Mouse (Mus musculus) forebrain, embryonic 11.5 days (tissue): ENCODE measurements around the gene Lingo1. TPM values are rescaled to one million over a fixed set of nuclear protein-coding genes. Genes with fewer than 3 reads are reported as not detected.

Experiments used
- ATAC-seq: fragments of 200-750 bp; cut with Nextera tagmentation; replicated peaks from 2 replicates; pipeline ENCODE4 v1.8.0; 2017; ENCODE audit warnings: moderate TSS enrichment; ENCODE audit not compliant: low FRiP score
- DNase-seq: peaks from one replicate; pipeline ENCODE4 v3.0.0-alpha.2; 2017; ENCODE audit warnings: low spot score
- H3K27ac ChIP-seq: fragments of 300-500 bp; sonication (generic); 2 replicates; pipeline ENCODE4 v1.5.1; 2014; ENCODE audit warnings: low read depth, low read length
- H3K27me3 ChIP-seq: fragments of 300-500 bp; sonication (generic); 2 replicates; pipeline ENCODE4 v1.6.1; 2014; ENCODE audit warnings: mild to moderate bottlenecking, low read length, mixed read lengths; ENCODE audit not compliant: control insufficient read depth, insufficient read depth
- H3K36me3 ChIP-seq: fragments of 300-500 bp; sonication (generic); 2 replicates; pipeline ENCODE4 v1.6.1; 2014; ENCODE audit warnings: mild to moderate bottlenecking, low read length, moderate library complexity, mixed read lengths; ENCODE audit not compliant: control insufficient read depth, insufficient read depth
- H3K4me1 ChIP-seq: fragments of 300-500 bp; sonication (generic); replicated peaks from 2 replicates; pipeline ENCODE4 v1.6.1; 2014; ENCODE audit warnings: low read length, mixed read lengths; ENCODE audit not compliant: control insufficient read depth, insufficient read depth
- H3K4me2 ChIP-seq: fragments of 300-500 bp; sonication (generic); 2 replicates; pipeline ENCODE4 v1.6.1; 2014; ENCODE audit warnings: low read depth, mild to moderate bottlenecking, low read length, moderate library complexity, mixed read lengths; ENCODE audit not compliant: severe bottlenecking
- H3K4me3 ChIP-seq: fragments of 300-500 bp; sonication (generic); 2 replicates; pipeline ENCODE4 v1.5.1; 2014; ENCODE audit warnings: low read depth, low read length
- H3K9ac ChIP-seq: fragments of 300-500 bp; sonication (generic); 2 replicates; pipeline ENCODE4 v1.6.1; 2014; ENCODE audit warnings: low read length
- H3K9me3 ChIP-seq: fragments of 300-500 bp; sonication (generic); 2 replicates; pipeline ENCODE4 v1.6.1; 2016; ENCODE audit warnings: low read length, mixed read lengths; ENCODE audit not compliant: control insufficient read depth
- WGBS: fragments of 180-500 bp; shearing (Covaris S2); extraction: QIAGEN DNeasy Blood & Tissue Kit; methylation state at CpG from one replicate; pipeline ENCODE4 v1.1.7; 2014; 5-methylcytosine and 5-hydroxymethylcytosine counted together
- polyA plus RNA-seq: library from polyadenylated mRNA; unstranded; fragments of >200 nt; fragmentation: Nextera tagmentation; extraction: Ambion mirVana; gene quantifications from 2 replicates; pipeline ENCODE4 v1.2.1, GENCODE M21; 2014

Gene Lingo1
- polyA plus RNA-seq, 1 experiment from 2014 or later = 2.5 TPM

- DNase-seq (no peak), ATAC-seq (no peak)
- Histone ChIP-seq H3K4me3 (no peak overlapping the region), H3K36me3 (no peaks in the 10 kb centered on the region), H3K27ac (no peak overlapping the region), H3K9ac (no peak overlapping the region), H3K4me2 (no peak overlapping the region), H3K9me3 (no peaks in the 10 kb centered on the region), H3K27me3 (no peaks in the 10 kb centered on the region), H3K4me1 (no peaks in the 10 kb centered on the region)
- WGBS = 64% methylated on average over 14 of the region's 14 CpGs
Observed at GRCm38 (mm10) chr9:56686339-56687144, 109.7 kb downstream of the Lingo1 start.

DNA sequence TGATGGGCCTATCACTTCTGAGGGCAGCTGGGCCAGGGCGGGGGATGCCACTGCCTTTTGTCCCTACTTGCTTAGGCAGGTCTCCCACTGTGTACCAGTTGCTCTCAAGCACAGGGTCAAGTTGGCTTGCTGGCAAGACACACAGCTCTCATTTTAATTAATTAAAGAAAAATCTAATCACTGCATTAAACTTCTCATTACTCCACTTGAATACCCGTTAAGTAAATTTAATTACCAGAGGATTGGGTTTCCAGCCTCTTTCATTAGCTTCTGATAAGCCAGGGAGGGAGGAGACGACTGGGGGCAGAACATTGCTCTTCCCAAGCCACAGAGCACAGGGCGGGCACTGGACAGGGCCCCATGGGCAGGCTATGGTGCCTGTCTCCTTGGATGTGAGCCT lies 113.4 kb downstream of the Lingo1 start:
- DNase-seq (no peak), ATAC-seq (no peak)
- Histone ChIP-seq H3K36me3 (no peaks in the 10 kb centered on the region), H3K4me3 (no peak overlapping the region), H3K4me1 (no peaks in the 10 kb centered on the region), H3K4me2 (no peak overlapping the region), H3K27ac (no peak overlapping the region), H3K27me3 (no peaks in the 10 kb centered on the region; the same call in 1 of the 2 replicates), H3K9me3 (peaks cover 2% of the 10 kb centered on the region; the same call in 1 of the 2 replicates), H3K9ac (no peak overlapping the region)
- WGBS = 32% methylated on average over 4 of the region's 4 CpGs

- Histone ChIP-seq H3K4me1 (no peaks in the 10 kb centered on the region), H3K9ac (no peak overlapping the region), H3K27ac (no peak overlapping the region), H3K36me3 (no peaks in the 10 kb centered on the region), H3K27me3 (no peaks in the 10 kb centered on the region; the same call in 1 of the 2 replicates), H3K9me3 (peaks cover 2% of the 10 kb centered on the region; the same call in 1 of the 2 replicates), H3K4me2 (no peak overlapping the region), H3K4me3 (no peak overlapping the region)
- ATAC-seq (no peak), DNase-seq (no peak)
- 90% methylated on average over 7 of the region's 7 CpGs for WGBS
Observed at GRCm38 (mm10) chr9:56681950-56682349, 114.3 kb downstream of the Lingo1 start.

- no peak overlapping the region for H3K9ac ChIP-seq
- no peaks in the 10 kb centered on the region for H3K4me1 ChIP-seq
- no peak overlapping the region for H3K4me2 ChIP-seq
- no peak overlapping the region for H3K4me3 ChIP-seq
- no peak overlapping the region for H3K27ac ChIP-seq
- H3K9me3 ChIP-seq = peaks cover 2% of the 10 kb centered on the region; the same call in 1 of the 2 replicates
- no peak for ATAC-seq
- 91% methylated on average over 22 of the region's 22 CpGs for WGBS
- H3K36me3 ChIP-seq = no peaks in the 10 kb centered on the region
- no peaks in the 10 kb centered on the region; the same call in 1 of the 2 replicates for H3K27me3 ChIP-seq
- no peak for DNase-seq
Observed at GRCm38 (mm10) chr9:56678929-56679681, 117.2 kb downstream of the Lingo1 start.

- no peaks in the 10 kb centered on the region for H3K36me3 ChIP-seq
- ATAC-seq (no peak), DNase-seq (no peak)
- H3K27me3 ChIP-seq = no peaks in the 10 kb centered on the region
- no peak overlapping the region for H3K9ac ChIP-seq
- no peaks in the 10 kb centered on the region for H3K4me1 ChIP-seq
- 92% methylated on average over 7 of the region's 7 CpGs for WGBS
- no peak overlapping the region for H3K4me3 ChIP-seq
- no peak overlapping the region for H3K4me2 ChIP-seq
- H3K9me3 ChIP-seq = peaks cover 2% of the 10 kb centered on the region; the same call in 1 of the 2 replicates
- no peak overlapping the region for H3K27ac ChIP-seq
Observed at GRCm38 (mm10) chr9:56675696-56676095, 120.6 kb downstream of the Lingo1 start.

DNA sequence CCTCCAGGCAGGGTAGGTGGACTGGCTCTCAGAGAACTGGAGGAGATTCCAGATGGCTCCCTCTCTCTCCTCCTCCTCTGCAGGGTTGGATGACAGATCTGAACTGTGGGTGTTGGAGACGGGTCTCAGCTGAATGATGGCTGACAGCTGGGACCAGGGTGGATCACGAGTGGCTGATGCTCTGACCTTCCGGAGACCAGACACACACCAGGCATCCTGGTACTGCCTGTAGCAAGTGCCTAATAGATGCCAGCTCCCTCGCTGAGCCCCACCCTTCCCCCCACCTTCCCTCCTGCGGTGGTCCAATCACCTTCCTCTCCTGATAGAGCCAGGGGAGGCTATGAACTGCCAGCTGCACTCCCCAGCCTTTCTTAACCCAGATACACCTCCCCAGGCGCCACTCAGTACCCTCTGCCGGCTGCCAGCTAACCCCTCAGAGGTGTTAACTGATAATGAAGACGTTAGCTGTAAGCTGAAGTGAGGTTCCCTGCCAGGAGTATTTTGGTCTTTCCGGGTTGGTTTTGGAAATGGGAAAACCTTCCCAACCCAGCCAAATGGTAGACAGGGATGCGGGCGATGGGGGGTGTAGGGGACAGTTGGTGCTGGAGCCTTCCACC lies 126.6 kb downstream of the Lingo1 start:
- H3K36me3 ChIP-seq = no peaks in the 10 kb centered on the region
- H3K27me3 ChIP-seq = no peaks in the 10 kb centered on the region
- WGBS = 59% methylated on average over 11 of the region's 11 CpGs
- H3K9ac ChIP-seq = no peak overlapping the region
- no peak overlapping the region for H3K4me2 ChIP-seq
- DNase-seq (no peak), ATAC-seq (no peak)
- no peaks in the 10 kb centered on the region for H3K4me1 ChIP-seq
- H3K9me3 ChIP-seq = no peaks in the 10 kb centered on the region
- H3K4me3 ChIP-seq = no peak overlapping the region
- H3K27ac ChIP-seq = no peak overlapping the region

- no peak for ATAC-seq
- WGBS = 87% methylated on average over 5 of the region's 5 CpGs
Observed at GRCm38 (mm10) chr9:56664136-56664535, 132.1 kb downstream of the Lingo1 start.

DNA sequence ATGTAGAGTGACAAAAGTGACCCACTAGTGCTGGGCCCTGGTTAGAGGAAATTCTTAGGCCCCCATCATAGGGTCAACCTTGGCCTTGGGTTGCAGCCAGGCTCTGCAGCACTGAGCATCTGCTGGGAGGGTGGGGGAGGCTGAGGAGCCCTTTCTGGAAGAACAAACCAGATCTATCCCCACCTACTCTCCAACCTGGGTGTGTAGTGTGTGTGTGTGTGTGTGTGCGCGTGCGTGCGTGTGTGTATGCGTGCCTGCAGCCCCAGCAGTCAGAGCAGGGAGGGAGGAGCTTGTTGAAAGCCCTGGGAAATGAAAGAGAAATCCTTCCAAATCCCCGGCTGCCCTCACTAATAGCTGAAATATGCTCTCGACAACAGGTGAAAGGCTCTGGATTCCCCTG lies 133.3 kb downstream of the Lingo1 start:
- no peaks in the 10 kb centered on the region for H3K36me3 ChIP-seq
- H3K9me3 ChIP-seq = no peaks in the 10 kb centered on the region
- H3K4me1 ChIP-seq = no peaks in the 10 kb centered on the region
- H3K9ac ChIP-seq = no peak overlapping the region
- no peak for DNase-seq
- no peak overlapping the region for H3K4me3 ChIP-seq
- WGBS = 74% methylated on average over 7 of the region's 7 CpGs
- H3K4me2 ChIP-seq = no peak overlapping the region
- ATAC-seq = no peak
- H3K27me3 ChIP-seq = no peaks in the 10 kb centered on the region
- no peak overlapping the region for H3K27ac ChIP-seq

More at GRCm38 (mm10) chr9:56664136-56664535, 132.1 kb downstream of the Lingo1 start:
- DNase-seq = no peak
- H3K4me1 ChIP-seq = no peaks in the 10 kb centered on the region
- no peak overlapping the region for H3K4me3 ChIP-seq
- no peak overlapping the region for H3K4me2 ChIP-seq
- no peaks in the 10 kb centered on the region for H3K36me3 ChIP-seq
- no peaks in the 10 kb centered on the region for H3K9me3 ChIP-seq
- no peak overlapping the region for H3K27ac ChIP-seq
- no peak overlapping the region for H3K9ac ChIP-seq
- H3K27me3 ChIP-seq = no peaks in the 10 kb centered on the region
